In genomic region chr4:135425625-135426024, GRCm38 (mm10) we compare ENCODE assay signal across 15 mouse cellular contexts. TPM values are rescaled to one million over a fixed set of nuclear protein-coding genes. Genes with fewer than 3 reads are reported as not detected.
DNase-seq lines count a peak whose midpoint lies in the region; ATAC-seq and TF ChIP-seq lines count a peak whose summit lies in the region.
"Had no signal": no experiment of that assay in that cellular context is flagged by ENCODE, and none has a peak within 500 bp of the region (broad histone marks: within the 10 kb centered on the region; RNA-seq: fewer than 3 reads in every experiment).

No protein-coding gene starts in this region.

- no peaks in the 10 kb centered on the region for H3K9me3 ChIP-seq in midbrain, embryonic 15.5 days
- no peaks in the 10 kb centered on the region for H3K9me3 ChIP-seq in midbrain, postnatal 0 days (ENCODE audit: low read length)
- H3K9me3 ChIP-seq: embryonic facial prominence, embryonic 13.5 days; heart, embryonic 15.5 days; hindbrain, embryonic 15.5 days; kidney, embryonic 15.5 days had no signal

- no peak overlapping the region for H3K4me2 ChIP-seq in midbrain, embryonic 15.5 days
- no peak overlapping the region for H3K4me2 ChIP-seq in midbrain, postnatal 0 days (ENCODE audit: low read depth, low read length, poor library complexity, severe bottlenecking)
- H3K4me2 ChIP-seq: embryonic facial prominence, embryonic 13.5 days; heart, embryonic 15.5 days; hindbrain, embryonic 15.5 days; kidney, embryonic 15.5 days had no signal

- DNase-seq in brain, embryonic 18.5 days (ENCODE audit: low read depth, low spot score): peak; percentile 63
- peak; percentile 75 for DNase-seq in cerebellum, adult 9-10 months
- peak; percentile 79 to 84 for DNase-seq in layer of hippocampus, adult 2 months (ENCODE audit: low spot score in 2 of 2)
- peak; percentile 77 to 80 for DNase-seq in left cerebral cortex, postnatal 14 days (ENCODE audit: low spot score in 2 of 2)
- no peak for DNase-seq in retina, embryonic 14.5 days (ENCODE audit: low spot score)
- no peak for DNase-seq in lung, postnatal 4 days
- DNase-seq in midbrain, postnatal 0 days (ENCODE audit: low spot score): no peak
- DNase-seq: gastrocnemius, postnatal 14 days; lung, postnatal 36 days had no signal

- WGBS in midbrain, embryonic 15.5 days: 87% methylated on average over 9 of the region's 9 CpGs
- 90% methylated on average over 9 of the region's 9 CpGs for WGBS in midbrain, postnatal 0 days

- H3K36me3 ChIP-seq in midbrain, embryonic 15.5 days (replicated peaks): peaks cover 7% of the 10 kb centered on the region; the same call in 1 of the 2 replicates
- H3K36me3 ChIP-seq in midbrain, postnatal 0 days (ENCODE audit: insufficient read depth, low read length): peaks cover 14% of the 10 kb centered on the region

- H3K4me3 ChIP-seq in layer of hippocampus, adult 2 months: no peak overlapping the region
- H3K4me3 ChIP-seq in midbrain, embryonic 15.5 days: no peak overlapping the region
- H3K4me3 ChIP-seq in midbrain, postnatal 0 days (ENCODE audit: low read depth, low read length): no peak overlapping the region
- H3K4me3 ChIP-seq: embryonic facial prominence, embryonic 13.5 days; heart, embryonic 15.5 days; hindbrain, embryonic 15.5 days; kidney, embryonic 15.5 days had no signal

- H3K9ac ChIP-seq in midbrain, embryonic 15.5 days: no peak overlapping the region
- H3K9ac ChIP-seq in midbrain, postnatal 0 days (replicated peaks; ENCODE audit: low read length, poor library complexity, severe bottlenecking): no peak overlapping the region
- H3K9ac ChIP-seq: embryonic facial prominence, embryonic 13.5 days; heart, embryonic 15.5 days; hindbrain, embryonic 15.5 days; kidney, embryonic 15.5 days had no signal

- H3K27ac ChIP-seq in layer of hippocampus, adult 2 months: no peak overlapping the region
- no peak overlapping the region for H3K27ac ChIP-seq in midbrain, embryonic 15.5 days
- H3K27ac ChIP-seq in midbrain, postnatal 0 days (ENCODE audit: low read depth, low read length): no peak overlapping the region
- H3K27ac ChIP-seq: embryonic facial prominence, embryonic 13.5 days; heart, embryonic 15.5 days; hindbrain, embryonic 15.5 days; kidney, embryonic 15.5 days; stomach, postnatal 0 days had no signal

- no peak for ATAC-seq in midbrain, embryonic 15.5 days (replicated peaks)
- no peak for ATAC-seq in midbrain, postnatal 0 days (ENCODE audit: low FRiP score)

- intact Hi-C loops in left cerebral cortex, postnatal 14 days (cut with DNase I): no loop called here

- no peaks in the 10 kb centered on the region for H3K4me1 ChIP-seq in midbrain, embryonic 15.5 days
- H3K4me1 ChIP-seq in midbrain, postnatal 0 days (ENCODE audit: insufficient read depth, low read length): no peaks in the 10 kb centered on the region
- H3K4me1 ChIP-seq: heart, embryonic 15.5 days; hindbrain, embryonic 15.5 days; kidney, embryonic 15.5 days had no signal

- TF ChIP-seq CTCF in layer of hippocampus, adult 2 months (conservative IDR thresholded peaks at IDR 0.05): no peak
- TF ChIP-seq CTCF in midbrain, postnatal 0 days (IDR thresholded peaks at IDR 0.05): no peak

- no peaks in the 10 kb centered on the region for H3K27me3 ChIP-seq in midbrain, embryonic 15.5 days (replicated peaks)
- no peaks in the 10 kb centered on the region for H3K27me3 ChIP-seq in midbrain, postnatal 0 days (ENCODE audit: insufficient read depth, low read length)
- H3K27me3 ChIP-seq: embryonic facial prominence, embryonic 13.5 days; heart, embryonic 15.5 days; hindbrain, embryonic 15.5 days; kidney, embryonic 15.5 days had no signal

RNA-seq across cellular contexts. Expression of gene Rcan3, which starts 8.0 kb away (rescaled TPM):
- 10 to 100 TPM; 20.3 to 23.4 TPM for total RNA-seq in layer of hippocampus, adult 2 months (2021)
- total RNA-seq in left cerebral cortex, postnatal 14 days (2021): 10 to 100 TPM; 34.7 to 36.8 TPM
- 53.0 and 54.1 TPM in 2 replicates for polyA plus RNA-seq in midbrain, embryonic 15.5 days (2015; fragmentation: Nextera tagmentation; extraction: Ambion mirVana)
- total RNA-seq in midbrain, postnatal 0 days (2014; rRNA removed): 89.6 and 113 TPM in 2 replicates
- polyA plus RNA-seq in midbrain, postnatal 0 days (2015; fragmentation: Nextera tagmentation; extraction: Ambion mirVana): 61.6 and 67.7 TPM in 2 replicates

RNA-seq across cellular contexts. Expression of gene Ncmap, which starts 27.6 kb away (rescaled TPM):
- under 1 TPM; 0.39 to 0.92 TPM for total RNA-seq in layer of hippocampus, adult 2 months (2021)
- total RNA-seq in left cerebral cortex, postnatal 14 days (2021): under 1 TPM in 1 of 2 experiments, not detected in 1; 0.91 TPM
- polyA plus RNA-seq in midbrain, embryonic 15.5 days (2015; fragmentation: Nextera tagmentation; extraction: Ambion mirVana): 1.1 and 1.2 TPM in 2 replicates
- total RNA-seq in midbrain, postnatal 0 days (2014; rRNA removed): 0.71 and 1.3 TPM in 2 replicates
- polyA plus RNA-seq in midbrain, postnatal 0 days (2015; fragmentation: Nextera tagmentation; extraction: Ambion mirVana): 0.98 and 1.5 TPM in 2 replicates

Comparison
In these comparisons a context has a peak if more than half of its experiments do, and no peak if none do; other contexts are left out.
1. DNase-seq: peak in brain, embryonic 18.5 days (single experiment), cerebellum, adult 9-10 months (single experiment), layer of hippocampus, adult 2 months (2 of 2) and left cerebral cortex, postnatal 14 days (2 of 2); none in retina, embryonic 14.5 days (single experiment), lung, postnatal 4 days (0 of 2) and midbrain, postnatal 0 days (single experiment).